10 mouse cellular contexts compared by ENCODE assay signal in the genomic region with DNA sequence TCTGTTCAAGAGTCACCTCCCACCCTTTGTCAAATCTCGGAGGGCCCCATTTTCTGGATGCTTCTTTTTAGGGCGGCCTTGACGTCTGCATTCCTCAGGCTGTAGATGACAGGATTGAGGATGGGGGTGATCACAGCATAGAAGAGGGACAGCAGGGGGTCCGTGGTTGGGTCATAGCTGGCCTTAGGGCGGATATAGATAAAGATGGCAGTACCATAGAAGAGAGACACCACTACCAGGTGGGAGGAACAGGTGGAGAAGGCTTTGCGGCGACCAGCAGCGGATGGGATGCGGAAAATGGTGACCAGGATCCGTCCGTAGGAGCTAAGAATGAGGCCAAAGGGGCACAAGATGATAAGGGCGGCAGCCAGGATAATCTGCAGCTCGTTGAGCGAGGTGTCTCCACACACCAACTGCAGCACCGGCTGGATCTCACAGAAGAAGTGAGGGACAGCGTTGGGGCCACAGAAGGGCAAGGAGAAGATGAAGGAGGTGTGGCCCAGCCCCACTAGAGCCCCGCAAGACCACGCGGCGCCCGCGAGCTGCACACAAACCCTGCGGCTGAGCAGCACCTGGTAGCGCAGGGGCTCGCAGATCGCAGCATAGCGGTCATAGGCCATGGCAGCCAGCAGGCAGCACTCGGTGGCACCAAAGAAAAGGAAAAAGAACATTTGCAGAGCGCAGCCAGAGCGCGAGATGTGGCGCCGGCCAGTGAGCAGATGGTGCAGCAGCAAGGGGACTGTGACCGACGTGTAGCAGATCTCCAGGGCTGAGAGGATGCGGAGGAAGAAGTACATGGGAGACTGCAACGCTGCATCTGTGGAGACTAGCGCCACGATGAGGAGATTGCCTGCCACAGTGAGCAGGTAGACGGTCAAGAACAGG. TPM values are rescaled to one million over a fixed set of nuclear protein-coding genes. Genes with fewer than 3 reads are reported as not detected.
DNase-seq lines count a peak whose midpoint lies in the region; ATAC-seq and TF ChIP-seq lines count a peak whose summit lies in the region.
"Had no signal": no experiment of that assay in that cellular context is flagged by ENCODE, and none has a peak within 500 bp of the region (broad histone marks: within the 10 kb centered on the region; RNA-seq: fewer than 3 reads in every experiment).

No protein-coding gene starts in this region.

- ATAC-seq in kidney, embryonic 16.5 days (ENCODE audit: low FRiP score, low TSS enrichment), result no peak
- ATAC-seq in hindbrain, embryonic 16.5 days, result peak; percentile 91
- ATAC-seq in neural tube, embryonic 13.5 days (ENCODE audit: low read depth), result peak; percentile 85

- 0 out of 2 replicates have a peak overlapping the region, but pooled peaks have one; percentile 13 for H3K4me3 ChIP-seq in kidney, embryonic 16.5 days (ENCODE audit: low read length)
- H3K4me3 ChIP-seq in cortical plate, adult 2 months (ENCODE audit: insufficient read depth, low read length), result peak overlapping the region; percentile 14; the same call in 1 of the 2 replicates
- H3K4me3 ChIP-seq in hindbrain, embryonic 16.5 days (ENCODE audit: low read length), result peak overlapping the region; percentile 44
- H3K4me3 ChIP-seq in neural tube, embryonic 13.5 days, result peak overlapping the region; percentile 40

- WGBS in kidney, embryonic 16.5 days, result 17% methylated on average over 40 of the region's 40 CpGs
- 23% methylated on average over 40 of the region's 40 CpGs for WGBS in hindbrain, embryonic 16.5 days
- 21% methylated on average over 40 of the region's 40 CpGs for WGBS in neural tube, embryonic 13.5 days

- no peaks in the 10 kb centered on the region for H3K4me1 ChIP-seq in kidney, embryonic 16.5 days (ENCODE audit: insufficient read depth, low read length)
- no peaks in the 10 kb centered on the region for H3K4me1 ChIP-seq in cortical plate, adult 2 months (ENCODE audit: control insufficient read depth, insufficient read depth, low read length)
- H3K4me1 ChIP-seq in hindbrain, embryonic 16.5 days (ENCODE audit: control insufficient read depth, insufficient read depth, low read depth, low read length), result no peaks in the 10 kb centered on the region
- H3K4me1 ChIP-seq in neural tube, embryonic 13.5 days (replicated peaks), result peaks cover 5% of the 10 kb centered on the region; the same call in 1 of the 2 replicates

- DNase-seq in kidney, postnatal 14 days, result no peak
- no peak for DNase-seq in adrenal gland, postnatal 10 days
- no peak for DNase-seq in gastrocnemius, postnatal 25 days
- no peak for DNase-seq in kidney, adult 18-20 months

- TF ChIP-seq CTCF in cortical plate, adult 2 months (IDR thresholded peaks at IDR 0.05; ENCODE audit: extremely low read depth, insufficient read depth, low read length), result 0 out of 2 replicates have a peak, but pooled peaks have one; percentile 2

- H3K9ac ChIP-seq in kidney, embryonic 16.5 days (replicated peaks; ENCODE audit: low read length), result no peak overlapping the region
- peak overlapping the region; percentile 69 for H3K9ac ChIP-seq in hindbrain, embryonic 16.5 days (ENCODE audit: low read depth, low read length)
- H3K9ac ChIP-seq in neural tube, embryonic 13.5 days, result peak overlapping the region; percentile 68

- H3K27me3 ChIP-seq in kidney, embryonic 16.5 days (ENCODE audit: insufficient read depth, low read length), result peaks cover 18% of the 10 kb centered on the region
- no peaks in the 10 kb centered on the region; the same call in 1 of the 2 replicates for H3K27me3 ChIP-seq in hindbrain, embryonic 16.5 days (replicated peaks; ENCODE audit: control insufficient read depth, insufficient read depth, low read length)
- H3K27me3 ChIP-seq in neural tube, embryonic 13.5 days, result peaks cover 23% of the 10 kb centered on the region

- H3K36me3 ChIP-seq in kidney, embryonic 16.5 days (ENCODE audit: insufficient read depth, low read length), result no peaks in the 10 kb centered on the region
- no peaks in the 10 kb centered on the region for H3K36me3 ChIP-seq in hindbrain, embryonic 16.5 days (ENCODE audit: control insufficient read depth, insufficient read depth, low read length)
- no peaks in the 10 kb centered on the region for H3K36me3 ChIP-seq in neural tube, embryonic 13.5 days

- H3K27ac ChIP-seq in kidney, embryonic 16.5 days (ENCODE audit: low read length), result no peak overlapping the region
- H3K27ac ChIP-seq in cortical plate, adult 2 months (ENCODE audit: insufficient read depth, low read length), result no peak overlapping the region
- no peak overlapping the region for H3K27ac ChIP-seq in hindbrain, embryonic 16.5 days (ENCODE audit: low read depth, low read length)
- no peak overlapping the region for H3K27ac ChIP-seq in neural tube, embryonic 13.5 days (replicated peaks)

- H3K9me3 ChIP-seq in kidney, embryonic 16.5 days (ENCODE audit: low read length), result no peaks in the 10 kb centered on the region
- H3K9me3 ChIP-seq in hindbrain, embryonic 16.5 days (ENCODE audit: control insufficient read depth, low read length), result no peaks in the 10 kb centered on the region
- H3K9me3 ChIP-seq in neural tube, embryonic 13.5 days, result no peaks in the 10 kb centered on the region

- TF ChIP-seq POLR2A in cortical plate, adult 2 months (IDR thresholded peaks at IDR 0.05; ENCODE audit: extremely low read depth, insufficient read depth, low read length), result no peak

- peak overlapping the region; percentile 41 for H3K4me2 ChIP-seq in kidney, embryonic 16.5 days (replicated peaks; ENCODE audit: low read depth, low read length)
- H3K4me2 ChIP-seq in hindbrain, embryonic 16.5 days (ENCODE audit: low read length), result peak overlapping the region; percentile 69
- H3K4me2 ChIP-seq in neural tube, embryonic 13.5 days, result peak overlapping the region; percentile 57

RNA-seq across cellular contexts. Expression of a gene that starts 1.8 kb away (rescaled TPM):
- polyA plus RNA-seq in kidney, embryonic 16.5 days (2015; fragmentation: Nextera tagmentation; extraction: Ambion mirVana), result not detected in 2 replicates
- 0.02 TPM in 1 of 2 replicates, not detected in the other for polyA plus RNA-seq in cortical plate, adult 2 months (2012; rRNA removed)
- not detected in 2 replicates for polyA plus RNA-seq in hindbrain, embryonic 16.5 days (2015; fragmentation: Nextera tagmentation; extraction: Ambion mirVana)
- not detected in 2 replicates for polyA plus RNA-seq in neural tube, embryonic 13.5 days (2015; fragmentation: Nextera tagmentation; extraction: Ambion mirVana)
- total RNA-seq in adrenal gland, postnatal 10 days (2021), result not detected
- not detected for total RNA-seq in gastrocnemius, postnatal 25 days (2021)
- total RNA-seq: layer of hippocampus, adult 18-20 months had no signal
- polyA plus RNA-seq: spleen, adult 2 months had no signal

RNA-seq across cellular contexts. Expression of a gene that starts 8.8 kb away (rescaled TPM):
- polyA plus RNA-seq in kidney, embryonic 16.5 days (2015; fragmentation: Nextera tagmentation; extraction: Ambion mirVana), result not detected in 2 replicates
- not detected in 2 replicates for polyA plus RNA-seq in cortical plate, adult 2 months (2012; rRNA removed)
- polyA plus RNA-seq in hindbrain, embryonic 16.5 days (2015; fragmentation: Nextera tagmentation; extraction: Ambion mirVana), result not detected in 2 replicates
- polyA plus RNA-seq in neural tube, embryonic 13.5 days (2015; fragmentation: Nextera tagmentation; extraction: Ambion mirVana), result not detected in 2 replicates
- total RNA-seq in adrenal gland, postnatal 10 days (2021), result not detected
- not detected for total RNA-seq in gastrocnemius, postnatal 25 days (2021)
- total RNA-seq: layer of hippocampus, adult 18-20 months had no signal
- polyA plus RNA-seq: spleen, adult 2 months had no signal

RNA-seq across cellular contexts. Expression of a gene that starts 10.3 kb away (rescaled TPM):
- polyA plus RNA-seq in kidney, embryonic 16.5 days (2015; fragmentation: Nextera tagmentation; extraction: Ambion mirVana), result not detected in 2 replicates
- not detected in 2 replicates for polyA plus RNA-seq in cortical plate, adult 2 months (2012; rRNA removed)
- 0.20 TPM in 1 of 2 replicates, not detected in the other for polyA plus RNA-seq in hindbrain, embryonic 16.5 days (2015; fragmentation: Nextera tagmentation; extraction: Ambion mirVana)
- not detected in 2 replicates for polyA plus RNA-seq in neural tube, embryonic 13.5 days (2015; fragmentation: Nextera tagmentation; extraction: Ambion mirVana)
- not detected for total RNA-seq in adrenal gland, postnatal 10 days (2021)
- total RNA-seq in gastrocnemius, postnatal 25 days (2021), result not detected
- total RNA-seq: layer of hippocampus, adult 18-20 months had no signal
- polyA plus RNA-seq: spleen, adult 2 months had no signal

RNA-seq across cellular contexts. Expression of a gene that starts 17.4 kb away (rescaled TPM):
- polyA plus RNA-seq in kidney, embryonic 16.5 days (2015; fragmentation: Nextera tagmentation; extraction: Ambion mirVana), result not detected in 2 replicates
- not detected in 2 replicates for polyA plus RNA-seq in cortical plate, adult 2 months (2012; rRNA removed)
- not detected in 2 replicates for polyA plus RNA-seq in hindbrain, embryonic 16.5 days (2015; fragmentation: Nextera tagmentation; extraction: Ambion mirVana)
- polyA plus RNA-seq in neural tube, embryonic 13.5 days (2015; fragmentation: Nextera tagmentation; extraction: Ambion mirVana), result not detected in 2 replicates
- total RNA-seq in adrenal gland, postnatal 10 days (2021), result under 1 TPM; 0.78 to 0.88 TPM
- not detected for total RNA-seq in gastrocnemius, postnatal 25 days (2021)
- total RNA-seq: layer of hippocampus, adult 18-20 months had no signal

RNA-seq across cellular contexts. Expression of a gene that starts 26.0 kb away (rescaled TPM):
- not detected in 2 replicates for polyA plus RNA-seq in kidney, embryonic 16.5 days (2015; fragmentation: Nextera tagmentation; extraction: Ambion mirVana)
- not detected in 2 replicates for polyA plus RNA-seq in cortical plate, adult 2 months (2012; rRNA removed)
- polyA plus RNA-seq in hindbrain, embryonic 16.5 days (2015; fragmentation: Nextera tagmentation; extraction: Ambion mirVana), result not detected in 2 replicates
- polyA plus RNA-seq in neural tube, embryonic 13.5 days (2015; fragmentation: Nextera tagmentation; extraction: Ambion mirVana), result not detected in 2 replicates
- total RNA-seq in adrenal gland, postnatal 10 days (2021), result not detected
- total RNA-seq in gastrocnemius, postnatal 25 days (2021), result not detected
- total RNA-seq: layer of hippocampus, adult 18-20 months had no signal
- polyA plus RNA-seq: spleen, adult 2 months had no signal
